Mouse (Mus musculus): ENCODE results near the gene Tbrg1. TPM values are rescaled to one million over a fixed set of nuclear protein-coding genes. Genes with fewer than 3 reads are reported as not detected.
A peak's percentile ranks its signal among the peaks of the same experiment; 100 is the strongest.

The Tbrg1 gene
- total RNA-seq (2014; rRNA removed) = 63.5 and 72.6 TPM in 2 replicates
- polyA plus RNA-seq (2015; fragmentation: Nextera tagmentation; extraction: Ambion mirVana) = 84.3 and 97.0 TPM in 2 replicates

DNA sequence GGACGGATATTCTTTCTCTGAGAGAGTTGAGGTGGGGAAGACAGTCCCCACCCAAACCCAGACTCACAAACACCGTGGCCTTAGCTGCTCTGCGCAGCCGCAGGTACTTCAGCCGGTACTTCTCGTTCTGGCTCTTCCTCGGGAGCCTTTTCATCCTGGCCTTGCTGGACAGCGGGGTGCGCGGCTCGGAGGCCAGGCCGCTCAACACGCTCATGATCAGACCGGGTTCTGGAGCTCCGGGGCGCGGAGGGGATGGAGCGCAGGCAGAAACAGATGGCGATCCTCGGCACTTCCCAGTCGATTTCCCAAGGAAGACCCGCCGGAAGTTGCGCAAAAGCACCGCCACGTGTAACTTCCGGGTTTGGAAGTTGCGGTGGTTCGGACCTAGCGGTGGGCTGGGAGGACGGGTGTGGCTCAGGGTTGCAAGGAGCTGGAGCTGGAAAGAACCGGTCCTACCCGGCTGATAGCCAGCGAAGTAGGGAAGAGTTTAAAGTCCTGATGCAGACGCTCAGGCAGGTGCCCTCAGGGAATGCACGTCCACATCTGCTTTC, at the start of gene Tbrg1:
Tbrg1 (minus strand) TSS at position 382 of the 551 bp plus-strand sequence.
- peak within 1 kb of the TSS; percentile 74 for H3K27ac ChIP-seq (ENCODE audit: low read depth, low read length)
- H3K4me1 ChIP-seq (ENCODE audit: insufficient read depth) = peaks cover 12% of the 10 kb centered on the region; the same call in 1 of the 2 replicates
- H3K9me3 ChIP-seq (ENCODE audit: low read length) = no peaks in the 10 kb centered on the region
- no peaks in the 10 kb centered on the region for H3K27me3 ChIP-seq (ENCODE audit: insufficient read depth, low read length)
- peak within 1 kb of the TSS; percentile 77 for H3K4me2 ChIP-seq (ENCODE audit: low read depth)
- H3K9ac ChIP-seq = peak within 1 kb of the TSS; percentile 70
- TF ChIP-seq CTCF (IDR thresholded peaks at IDR 0.05; ENCODE audit: low read depth) = no peak
- WGBS = under 1% methylated on average over 36 of the region's 36 CpGs
- ATAC-seq (peak; percentile 95), DNase-seq (peak; percentile 81)
- peak within 1 kb of the TSS; percentile 75 for H3K4me3 ChIP-seq (ENCODE audit: low read depth, low read length)
- peaks cover 23% of the 10 kb centered on the region for H3K36me3 ChIP-seq (ENCODE audit: insufficient read depth)

- H3K9me3 ChIP-seq (ENCODE audit: low read length) = no peaks in the 10 kb centered on the region
- H3K9ac ChIP-seq = no peak overlapping the region
- peak; percentile 63 for TF ChIP-seq CTCF (IDR thresholded peaks at IDR 0.05; ENCODE audit: low read depth)
- H3K27ac ChIP-seq (ENCODE audit: low read depth, low read length) = no peak overlapping the region
- DNase-seq (peak; percentile 54), ATAC-seq (peak; percentile 74)
- WGBS = 27% methylated on average over 5 of the region's 5 CpGs
- peaks cover 5% of the 10 kb centered on the region; the same call in 1 of the 2 replicates for H3K4me1 ChIP-seq (ENCODE audit: insufficient read depth)
- no peak overlapping the region for H3K4me2 ChIP-seq (ENCODE audit: low read depth)
- no peaks in the 10 kb centered on the region for H3K27me3 ChIP-seq (ENCODE audit: insufficient read depth, low read length)
- no peak overlapping the region for H3K4me3 ChIP-seq (ENCODE audit: low read depth, low read length)
- no peaks in the 10 kb centered on the region for H3K36me3 ChIP-seq (ENCODE audit: insufficient read depth)
Observed at GRCm38 (mm10) chr9:37689970-37690686, 33.0 kb upstream of the Tbrg1 start.

DNA sequence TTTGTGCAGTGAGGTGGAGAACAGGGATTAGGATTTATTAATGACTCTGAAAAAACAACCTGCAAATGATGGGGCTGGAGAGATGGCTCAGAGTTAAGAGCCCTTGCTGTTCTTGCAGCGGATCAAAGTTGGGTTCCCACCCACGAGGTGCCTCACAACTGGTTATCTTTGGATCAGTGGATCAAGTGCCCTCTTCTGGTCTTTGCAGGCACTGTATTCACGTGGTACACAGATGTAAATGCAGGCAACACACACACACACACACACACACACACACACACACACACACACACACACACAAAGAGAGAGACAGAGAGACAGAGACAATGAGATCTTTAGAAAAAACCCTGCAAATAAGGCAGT, 30.8 kb upstream of the Tbrg1 start:
- DNase-seq = no peak
- 0 out of 2 replicates have a peak overlapping the region, but pooled peaks have one; percentile 35 for H3K27ac ChIP-seq (ENCODE audit: low read depth, low read length)
- TF ChIP-seq CTCF (IDR thresholded peaks at IDR 0.05; ENCODE audit: low read depth) = no peak; the same call in 1 of the 2 replicates

GRCm38 (mm10) chr9:37687288-37687940, 30.3 kb upstream of the Tbrg1 start:
- no peak for TF ChIP-seq CTCF (IDR thresholded peaks at IDR 0.05; ENCODE audit: low read depth)
- H3K27me3 ChIP-seq (ENCODE audit: insufficient read depth, low read length) = no peaks in the 10 kb centered on the region
- 0 out of 2 replicates have a peak overlapping the region, but pooled peaks have one; percentile 35 for H3K27ac ChIP-seq (ENCODE audit: low read depth, low read length)
- DNase-seq (peak; percentile 62), ATAC-seq (peak; percentile 87)
- H3K4me2 ChIP-seq (ENCODE audit: low read depth) = no peak overlapping the region
- peaks cover 5% of the 10 kb centered on the region; the same call in 1 of the 2 replicates for H3K4me1 ChIP-seq (ENCODE audit: insufficient read depth)
- no peak overlapping the region for H3K4me3 ChIP-seq (ENCODE audit: low read depth, low read length)
- no peaks in the 10 kb centered on the region for H3K36me3 ChIP-seq (ENCODE audit: insufficient read depth)
- no peak overlapping the region for H3K9ac ChIP-seq
- WGBS = 45% methylated on average over 3 of the region's 3 CpGs
- no peaks in the 10 kb centered on the region for H3K9me3 ChIP-seq (ENCODE audit: low read length)

More for the DNA sequence above, 30.8 kb upstream of the Tbrg1 start:
- ATAC-seq = peak; percentile 59
- no peak overlapping the region for H3K4me2 ChIP-seq (ENCODE audit: low read depth)
- WGBS = 29% methylated on average over 3 of the region's 3 CpGs
- no peaks in the 10 kb centered on the region for H3K27me3 ChIP-seq (ENCODE audit: insufficient read depth, low read length)
- no peak overlapping the region for H3K4me3 ChIP-seq (ENCODE audit: low read depth, low read length)
- H3K9me3 ChIP-seq (ENCODE audit: low read length) = no peaks in the 10 kb centered on the region
- H3K36me3 ChIP-seq (ENCODE audit: insufficient read depth) = no peaks in the 10 kb centered on the region
- H3K4me1 ChIP-seq (ENCODE audit: insufficient read depth) = peaks cover 5% of the 10 kb centered on the region; the same call in 1 of the 2 replicates
- H3K9ac ChIP-seq = no peak overlapping the region

DNA sequence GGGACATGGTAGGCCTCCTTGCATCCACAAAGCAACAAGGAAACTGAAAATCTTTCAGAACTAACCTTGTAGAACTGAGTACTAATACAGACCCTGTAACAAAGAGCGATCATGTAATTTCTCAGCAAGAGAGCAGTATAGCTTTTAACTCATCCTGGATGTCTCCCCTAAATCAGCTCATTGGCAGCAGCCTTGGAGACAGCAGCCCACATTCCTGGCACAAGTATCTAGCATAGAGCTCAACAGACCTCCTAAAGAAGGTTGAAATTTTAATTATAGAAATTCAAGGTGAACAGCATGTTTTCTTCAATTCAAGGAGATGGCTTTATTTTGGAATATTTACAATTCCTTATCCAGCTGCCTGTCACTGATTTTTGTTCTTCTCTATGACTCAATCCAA, 24.0 kb upstream of the Tbrg1 start:
- TF ChIP-seq CTCF (IDR thresholded peaks at IDR 0.05; ENCODE audit: low read depth) = no peak
- no peak overlapping the region for H3K4me3 ChIP-seq (ENCODE audit: low read depth, low read length)
- no peak overlapping the region for H3K4me2 ChIP-seq (ENCODE audit: low read depth)
- ATAC-seq (no peak), DNase-seq (no peak)
- H3K36me3 ChIP-seq (ENCODE audit: insufficient read depth) = no peaks in the 10 kb centered on the region
- no peaks in the 10 kb centered on the region for H3K9me3 ChIP-seq (ENCODE audit: low read length)
- H3K4me1 ChIP-seq (ENCODE audit: insufficient read depth) = no peaks in the 10 kb centered on the region
- 92% methylated on average over 1 of the region's 1 CpGs for WGBS
- H3K27ac ChIP-seq (ENCODE audit: low read depth, low read length) = no peak overlapping the region
- no peak overlapping the region for H3K9ac ChIP-seq
- no peaks in the 10 kb centered on the region for H3K27me3 ChIP-seq (ENCODE audit: insufficient read depth, low read length)

DNA sequence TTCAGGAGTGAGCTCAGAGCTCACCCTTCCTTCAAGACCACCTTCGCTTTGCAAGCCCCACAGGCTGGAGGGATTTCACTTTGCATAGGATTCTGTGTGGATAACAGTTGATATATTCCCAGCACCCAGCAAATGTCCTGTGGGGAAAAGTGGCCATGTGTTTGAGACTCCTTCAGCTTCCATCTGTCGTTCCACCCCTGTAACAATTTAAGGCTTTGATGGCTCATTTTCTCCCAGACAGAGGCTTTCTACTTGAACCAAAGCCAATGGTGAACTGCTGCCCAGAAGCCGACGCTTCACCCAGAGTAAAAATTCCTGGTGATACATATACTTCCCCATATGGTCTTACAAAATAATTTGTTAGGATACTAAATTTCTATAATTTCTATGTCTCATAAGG, 18.2 kb upstream of the Tbrg1 start:
- Histone ChIP-seq H3K27ac (ENCODE audit: low read depth, low read length) (no peak overlapping the region), H3K9ac (no peak overlapping the region), H3K4me1 (ENCODE audit: insufficient read depth) (no peaks in the 10 kb centered on the region), H3K4me3 (ENCODE audit: low read depth, low read length) (no peak overlapping the region), H3K27me3 (ENCODE audit: insufficient read depth, low read length) (no peaks in the 10 kb centered on the region), H3K9me3 (ENCODE audit: low read length) (no peaks in the 10 kb centered on the region), H3K36me3 (ENCODE audit: insufficient read depth) (no peaks in the 10 kb centered on the region), H3K4me2 (ENCODE audit: low read depth) (no peak overlapping the region)
- TF ChIP-seq CTCF (IDR thresholded peaks at IDR 0.05; ENCODE audit: low read depth) = no peak
- 50% methylated on average over 4 of the region's 4 CpGs for WGBS
- DNase-seq (no peak), ATAC-seq (no peak)

GRCm38 (mm10) chr9:37670261-37670660, 13.1 kb upstream of the Tbrg1 start:
- no peaks in the 10 kb centered on the region for H3K27me3 ChIP-seq (ENCODE audit: insufficient read depth, low read length)
- H3K4me1 ChIP-seq (ENCODE audit: insufficient read depth) = no peaks in the 10 kb centered on the region
- H3K4me2 ChIP-seq (ENCODE audit: low read depth) = no peak overlapping the region
- no peak overlapping the region for H3K4me3 ChIP-seq (ENCODE audit: low read depth, low read length)
- DNase-seq (no peak), ATAC-seq (no peak)
- 89% methylated on average over 3 of the region's 3 CpGs for WGBS
- H3K27ac ChIP-seq (ENCODE audit: low read depth, low read length) = no peak overlapping the region
- no peaks in the 10 kb centered on the region for H3K36me3 ChIP-seq (ENCODE audit: insufficient read depth)
- no peak for TF ChIP-seq CTCF (IDR thresholded peaks at IDR 0.05; ENCODE audit: low read depth)
- no peak overlapping the region for H3K9ac ChIP-seq
- no peaks in the 10 kb centered on the region for H3K9me3 ChIP-seq (ENCODE audit: low read length)
